Mouse (Mus musculus) forebrain, embryonic 10.5 days (tissue): ENCODE measurements around the gene Vwf. TPM values are rescaled to one million over a fixed set of nuclear protein-coding genes. Genes with fewer than 3 reads are reported as not detected.
A peak's percentile ranks its signal among the peaks of the same experiment; 100 is the strongest.

Experiments
- DNase-seq: peaks from one replicate; pipeline ENCODE4 v3.0.0-alpha.2; 2017; ENCODE audit warnings: low spot score; ENCODE audit errors: extremely low spot score
- H3K27ac ChIP-seq: fragments of 300-500 bp; sonication (generic); 2 replicates; pipeline ENCODE4 v1.5.1; 2016; ENCODE audit warnings: mild to moderate bottlenecking
- H3K27me3 ChIP-seq: fragments of 300-500 bp; sonication (generic); 2 replicates; pipeline ENCODE4 v1.6.1; 2016; ENCODE audit warnings: mild to moderate bottlenecking; ENCODE audit not compliant: poor library complexity, severe bottlenecking
- H3K36me3 ChIP-seq: fragments of 300-500 bp; sonication (generic); replicated peaks from 2 replicates; pipeline ENCODE4 v1.6.1; 2016; ENCODE audit warnings: mild to moderate bottlenecking, moderate library complexity
- H3K4me1 ChIP-seq: fragments of 300-500 bp; sonication (generic); 2 replicates; pipeline ENCODE4 v1.6.1; 2016
- H3K4me3 ChIP-seq: fragments of 300-500 bp; sonication (generic); 2 replicates; pipeline ENCODE4 v1.5.1; 2016; ENCODE audit warnings: mild to moderate bottlenecking, moderate library complexity
- H3K9me3 ChIP-seq: fragments of 300-500 bp; sonication (generic); 2 replicates; pipeline ENCODE4 v1.6.1; 2016; ENCODE audit warnings: mild to moderate bottlenecking, moderate library complexity
- WGBS: fragments of 180-500 bp; shearing (Covaris S2); methylation state at CpG from one replicate; pipeline ENCODE4 v1.1.7; 2016; 5-methylcytosine and 5-hydroxymethylcytosine counted together
- polyA plus RNA-seq: library from polyadenylated mRNA; unstranded; fragments of >200 nt; fragmentation: Nextera tagmentation; extraction: Ambion mirVana; gene quantifications from 2 replicates; pipeline ENCODE4 v1.2.1, GENCODE M21; 2016

Gene Vwf
- polyA plus RNA-seq, 1 experiment from 2014 or later, result 5.9 TPM

DNA sequence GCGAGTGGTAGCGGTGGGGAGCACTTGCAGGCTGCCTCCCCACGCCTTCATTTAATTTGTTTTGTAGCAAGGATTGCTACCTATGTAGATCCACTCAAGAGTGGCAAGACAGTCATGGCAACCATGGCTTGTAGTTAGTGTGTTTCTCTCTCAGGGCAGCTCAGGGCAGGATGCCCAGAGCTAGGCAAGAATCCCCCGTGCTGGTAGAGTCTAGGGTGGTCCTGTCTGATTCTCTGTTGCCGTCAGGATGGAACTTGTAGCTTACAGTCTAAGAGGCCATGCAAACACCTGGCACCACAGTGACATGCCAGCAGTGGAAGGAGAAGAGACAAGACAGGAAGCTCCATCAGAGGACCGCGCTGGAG is 32.1 kb downstream of the Vwf start:
- Histone ChIP-seq H3K9me3 (no peaks in the 10 kb centered on the region), H3K36me3 (no peaks in the 10 kb centered on the region), H3K27ac (peak overlapping the region; percentile 79), H3K27me3 (no peaks in the 10 kb centered on the region), H3K4me1 (peaks cover 25% of the 10 kb centered on the region), H3K4me3 (no peak overlapping the region)
- DNase-seq, result no peak
- WGBS, result 51% methylated on average over 7 of the region's 7 CpGs

DNA sequence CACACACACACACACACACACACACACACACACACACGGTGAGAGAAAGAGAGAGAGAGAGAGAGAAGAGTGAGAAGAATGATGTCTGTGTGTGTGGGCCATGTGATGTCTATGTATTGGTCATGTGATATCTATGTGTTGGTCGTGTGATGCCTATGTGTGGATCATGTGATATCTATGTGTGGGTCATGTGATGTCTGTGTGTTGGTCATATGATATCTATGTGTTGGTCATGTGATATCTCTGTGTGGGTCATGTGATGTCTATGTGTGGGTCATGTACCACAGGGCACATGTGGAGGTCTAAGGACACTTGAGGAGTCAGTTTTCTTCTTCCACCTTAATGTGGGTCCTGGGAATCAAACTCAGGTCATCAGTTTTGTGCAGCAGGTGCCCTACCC is 33.3 kb downstream of the Vwf start:
- Histone ChIP-seq H3K4me1 (peaks cover 28% of the 10 kb centered on the region), H3K27ac (no peak overlapping the region), H3K4me3 (no peak overlapping the region), H3K9me3 (no peaks in the 10 kb centered on the region), H3K27me3 (no peaks in the 10 kb centered on the region), H3K36me3 (no peaks in the 10 kb centered on the region)
- no peak for DNase-seq
- 91% methylated on average over 2 of the region's 2 CpGs for WGBS

DNA sequence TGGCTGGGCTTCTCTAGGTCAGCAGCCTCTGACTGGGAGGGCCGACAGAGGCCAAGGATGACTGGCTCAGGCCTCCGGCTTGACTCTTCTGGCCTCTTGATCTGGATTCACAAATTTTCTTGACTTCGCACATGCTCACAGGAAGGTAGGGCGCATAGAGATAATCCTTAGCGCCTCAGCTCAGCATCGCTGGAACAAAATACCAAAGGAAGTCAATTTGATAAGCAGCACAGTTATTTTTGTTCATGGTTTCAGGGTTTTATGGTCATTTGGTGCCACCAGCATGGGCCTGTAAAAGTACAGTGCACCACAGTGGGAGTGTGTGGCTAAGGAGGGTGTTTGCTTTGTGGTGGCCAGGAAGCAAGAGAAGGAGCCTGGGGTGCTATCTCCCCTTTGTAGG is 37.1 kb downstream of the Vwf start:
- 91% methylated on average over 6 of the region's 6 CpGs for WGBS

DNA sequence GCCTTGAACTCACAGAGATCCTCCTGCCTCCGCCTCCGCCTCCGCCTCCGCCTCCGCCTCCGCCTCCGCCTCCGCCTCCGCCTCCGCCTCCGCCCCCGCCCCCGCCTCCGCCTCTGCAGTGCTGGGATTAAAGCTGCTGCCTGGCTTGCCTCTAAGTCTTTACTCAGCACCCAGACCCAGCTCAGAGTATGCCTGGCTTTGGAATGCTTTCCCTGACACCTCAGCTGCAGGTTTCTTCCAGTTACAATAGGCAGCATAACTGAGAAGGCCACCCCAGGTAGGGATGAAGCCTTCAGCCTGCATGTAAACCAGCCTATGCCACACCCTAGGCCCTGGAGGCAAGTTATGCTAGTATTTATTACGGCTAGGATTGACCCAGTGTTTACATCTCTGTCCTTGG is 37.7 kb downstream of the Vwf start:
- peaks cover 29% of the 10 kb centered on the region for H3K4me1 ChIP-seq
- WGBS, result 94% methylated on average over 15 of the region's 15 CpGs
- H3K4me3 ChIP-seq, result no peak overlapping the region
- H3K9me3 ChIP-seq, result no peaks in the 10 kb centered on the region
- peak overlapping the region; percentile 40; the same call in 1 of the 2 replicates for H3K27ac ChIP-seq
- no peaks in the 10 kb centered on the region for H3K36me3 ChIP-seq
- no peaks in the 10 kb centered on the region for H3K27me3 ChIP-seq
- no peak for DNase-seq

More for the DNA sequence above, 37.1 kb downstream of the Vwf start:
- DNase-seq, result no peak
- Histone ChIP-seq H3K9me3 (no peaks in the 10 kb centered on the region), H3K27me3 (no peaks in the 10 kb centered on the region), H3K4me3 (no peak overlapping the region), H3K4me1 (peaks cover 32% of the 10 kb centered on the region), H3K36me3 (no peaks in the 10 kb centered on the region), H3K27ac (no peak overlapping the region)

DNA sequence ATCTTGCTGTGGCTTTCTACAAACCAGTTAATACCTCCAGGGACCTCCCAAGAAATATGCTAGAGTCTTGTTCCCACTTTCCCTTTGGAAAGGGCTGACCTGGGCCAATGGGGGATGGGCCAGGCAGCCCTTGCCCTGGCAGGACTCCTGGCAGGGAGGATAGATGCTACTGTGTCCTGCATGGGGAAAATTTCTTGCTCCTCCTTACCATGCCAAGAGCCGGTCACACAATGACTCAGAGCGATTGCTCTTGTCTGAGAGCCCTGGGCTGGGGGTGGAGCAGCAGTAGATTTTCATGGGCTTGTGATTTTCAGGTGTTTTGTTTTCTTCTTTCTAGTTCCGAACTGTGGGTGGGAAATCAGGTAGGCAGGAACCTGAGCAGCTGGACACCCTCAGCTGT is 39.0 kb downstream of the Vwf start:
- Histone ChIP-seq H3K36me3 (no peaks in the 10 kb centered on the region), H3K9me3 (no peaks in the 10 kb centered on the region), H3K27ac (peak overlapping the region; percentile 67), H3K27me3 (0 out of 2 replicates have a peak, but pooled peaks cover 3% of the 10 kb centered on the region), H3K4me3 (no peak overlapping the region), H3K4me1 (peaks cover 29% of the 10 kb centered on the region)
- WGBS, result 69% methylated on average over 3 of the region's 3 CpGs
- no peak for DNase-seq

DNA sequence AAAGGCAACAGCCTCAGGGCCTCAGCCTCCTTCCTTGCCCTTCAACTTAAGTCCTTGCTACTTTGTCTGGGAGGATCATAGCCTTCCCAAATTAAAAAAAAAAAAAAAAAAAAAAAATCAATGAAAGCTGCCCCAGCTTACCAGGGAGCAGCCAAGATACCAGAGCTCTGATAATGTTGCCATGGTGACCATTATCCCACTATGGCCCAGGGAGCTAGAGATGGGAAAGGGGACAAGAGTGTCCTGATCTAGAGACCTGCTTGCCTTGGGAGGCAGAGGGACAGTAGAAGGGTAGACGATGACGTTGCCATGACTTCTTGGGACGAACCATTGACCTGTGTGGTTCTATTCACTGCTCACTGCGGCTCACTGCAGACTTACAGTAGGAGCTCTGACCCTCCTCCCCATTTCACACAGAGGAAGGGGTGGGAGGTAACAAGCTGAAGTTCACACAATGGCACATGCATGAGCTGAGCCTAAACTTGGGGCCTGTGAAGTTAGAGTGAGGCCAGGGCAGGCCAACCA is 39.5 kb downstream of the Vwf start:
- H3K27me3 ChIP-seq, result 0 out of 2 replicates have a peak, but pooled peaks cover 3% of the 10 kb centered on the region
- no peak for DNase-seq
- no peak overlapping the region; the same call in 1 of the 2 replicates for H3K27ac ChIP-seq
- no peaks in the 10 kb centered on the region for H3K9me3 ChIP-seq
- H3K36me3 ChIP-seq, result no peaks in the 10 kb centered on the region
- WGBS, result 95% methylated on average over 4 of the region's 4 CpGs
- H3K4me1 ChIP-seq, result peaks cover 30% of the 10 kb centered on the region
- no peak overlapping the region for H3K4me3 ChIP-seq

DNA sequence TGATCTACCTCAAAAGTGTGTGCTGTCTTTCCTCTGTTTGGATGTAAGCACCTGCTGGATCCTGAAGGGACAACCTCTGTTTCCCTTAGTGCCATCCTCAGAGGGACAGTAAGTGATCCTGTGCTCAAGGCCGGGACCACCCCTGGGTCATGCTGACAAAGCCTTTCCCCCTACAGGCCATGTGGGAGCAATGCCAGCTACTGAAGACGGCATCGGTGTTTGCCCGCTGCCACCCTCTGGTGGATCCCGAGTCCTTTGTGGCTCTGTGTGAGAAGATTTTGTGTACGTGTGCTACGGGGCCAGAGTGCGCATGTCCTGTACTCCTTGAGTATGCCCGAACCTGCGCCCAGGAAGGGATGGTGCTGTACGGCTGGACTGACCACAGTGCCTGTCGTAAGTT is 41.7 kb downstream of the Vwf start:
- Histone ChIP-seq H3K27ac (no peak overlapping the region), H3K36me3 (no peaks in the 10 kb centered on the region), H3K4me3 (no peak overlapping the region), H3K4me1 (peaks cover 33% of the 10 kb centered on the region), H3K9me3 (no peaks in the 10 kb centered on the region), H3K27me3 (0 out of 2 replicates have a peak, but pooled peaks cover 3% of the 10 kb centered on the region)
- 95% methylated on average over 12 of the region's 12 CpGs for WGBS
- DNase-seq, result no peak

DNA sequence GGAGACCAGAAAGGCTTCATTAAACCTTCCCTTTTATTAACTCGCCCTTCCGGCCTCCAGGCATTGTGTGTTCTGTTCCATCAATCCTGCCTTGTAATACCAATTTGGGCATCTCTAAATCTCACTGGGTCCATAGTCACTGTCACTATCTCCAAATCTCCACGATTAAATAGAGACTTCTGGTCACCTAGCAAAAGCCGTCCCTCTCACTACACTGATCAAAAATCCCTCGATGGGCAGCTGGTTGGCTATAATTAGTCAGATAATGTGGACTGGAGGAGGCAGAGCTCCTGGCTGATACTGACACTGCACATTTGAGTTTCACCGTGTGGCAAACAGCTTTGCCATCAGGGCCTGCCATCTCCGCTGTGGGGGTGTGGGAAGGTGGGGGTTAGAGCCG is 42.5 kb downstream of the Vwf start:
- no peak overlapping the region for H3K27ac ChIP-seq
- no peak overlapping the region for H3K4me3 ChIP-seq
- no peaks in the 10 kb centered on the region for H3K9me3 ChIP-seq
- 0 out of 2 replicates have a peak, but pooled peaks cover 3% of the 10 kb centered on the region for H3K27me3 ChIP-seq
- H3K4me1 ChIP-seq, result peaks cover 33% of the 10 kb centered on the region
- WGBS, result 85% methylated on average over 8 of the region's 8 CpGs
- DNase-seq, result no peak
- H3K36me3 ChIP-seq, result no peaks in the 10 kb centered on the region

DNA sequence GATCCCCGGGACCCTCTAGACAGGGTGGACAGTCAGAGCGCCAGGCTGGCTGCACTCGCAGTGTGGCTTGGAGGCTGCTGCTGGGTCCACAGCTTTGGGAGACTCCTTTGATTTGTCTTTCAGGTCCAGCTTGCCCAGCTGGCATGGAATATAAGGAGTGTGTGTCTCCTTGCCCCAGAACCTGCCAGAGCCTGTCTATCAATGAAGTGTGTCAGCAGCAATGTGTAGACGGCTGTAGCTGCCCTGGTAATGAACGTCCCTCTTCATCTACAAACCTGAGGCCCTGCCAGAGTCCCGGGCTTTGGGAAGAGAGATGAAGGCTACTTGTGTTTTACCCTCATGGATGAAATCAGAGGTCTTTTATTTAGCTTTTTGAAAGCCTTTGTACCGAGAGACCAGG is 43.5 kb downstream of the Vwf start:
- no peak for DNase-seq
- H3K4me3 ChIP-seq, result no peak overlapping the region
- H3K4me1 ChIP-seq, result peaks cover 23% of the 10 kb centered on the region
- no peaks in the 10 kb centered on the region for H3K36me3 ChIP-seq
- 91% methylated on average over 7 of the region's 7 CpGs for WGBS
- H3K9me3 ChIP-seq, result no peaks in the 10 kb centered on the region
- 0 out of 2 replicates have a peak, but pooled peaks cover 3% of the 10 kb centered on the region for H3K27me3 ChIP-seq
- H3K27ac ChIP-seq, result no peak overlapping the region

DNA sequence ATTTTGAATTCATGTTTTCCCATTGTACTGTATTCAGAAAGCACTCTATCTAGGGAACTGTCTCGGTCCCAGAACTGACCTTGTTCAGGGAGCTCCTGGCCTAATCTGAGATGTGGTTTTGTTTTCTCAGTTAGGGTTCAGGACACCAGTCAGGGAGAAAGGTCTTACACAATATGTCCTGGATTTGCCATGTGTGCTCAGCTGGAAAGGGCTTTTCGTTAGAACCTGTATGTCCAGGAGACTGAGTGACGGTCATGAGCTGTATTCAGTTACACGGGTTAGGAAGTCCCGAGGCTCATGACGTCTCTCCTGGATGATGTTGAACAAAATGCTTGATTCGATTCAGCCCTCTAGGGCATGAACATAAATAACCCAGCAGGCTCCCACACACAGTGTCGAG is 43.9 kb downstream of the Vwf start:
- no peaks in the 10 kb centered on the region for H3K36me3 ChIP-seq
- 83% methylated on average over 8 of the region's 8 CpGs for WGBS
- no peaks in the 10 kb centered on the region for H3K9me3 ChIP-seq
- H3K4me3 ChIP-seq, result no peak overlapping the region
- 0 out of 2 replicates have a peak, but pooled peaks cover 3% of the 10 kb centered on the region for H3K27me3 ChIP-seq
- no peak for DNase-seq
- H3K4me1 ChIP-seq, result peaks cover 19% of the 10 kb centered on the region
- H3K27ac ChIP-seq, result no peak overlapping the region

DNA sequence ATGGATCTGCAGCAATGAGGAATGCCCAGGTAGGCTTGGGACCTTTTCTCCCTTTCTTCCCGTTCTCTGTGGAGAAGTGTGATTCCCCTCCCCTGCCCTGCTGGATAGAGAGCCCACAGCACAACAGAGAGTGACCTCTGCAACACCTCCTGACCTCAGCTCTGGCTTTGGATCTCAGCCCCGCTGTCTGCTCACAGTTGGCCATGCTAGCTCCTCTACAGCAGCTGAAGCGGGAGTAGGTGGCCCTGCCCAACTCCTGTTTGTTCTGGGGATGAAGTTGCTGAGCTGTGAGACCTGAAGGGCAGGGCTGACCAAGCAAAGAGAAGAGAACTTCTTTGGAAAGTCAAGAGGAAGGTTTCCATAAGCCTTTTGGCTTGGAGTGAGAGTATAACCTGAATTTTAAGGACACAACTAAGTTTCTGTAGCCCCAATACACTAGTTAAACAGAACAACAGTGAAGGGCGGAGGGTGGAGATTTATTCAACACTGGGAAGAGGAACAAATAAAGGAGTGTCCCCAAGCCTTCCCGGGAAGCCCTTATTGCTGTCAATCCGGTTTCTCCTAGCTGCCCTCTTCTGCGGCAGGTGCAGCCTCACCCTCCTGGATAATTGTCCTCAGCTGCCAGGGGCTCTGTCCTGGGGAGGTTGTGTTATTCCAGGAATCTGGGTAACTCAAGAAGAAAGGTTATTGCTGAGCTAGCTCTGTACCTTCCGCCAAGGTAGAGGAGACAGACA is 45.2 kb downstream of the Vwf start:
- Histone ChIP-seq H3K9me3 (no peaks in the 10 kb centered on the region), H3K36me3 (no peaks in the 10 kb centered on the region), H3K4me3 (no peak overlapping the region), H3K27me3 (0 out of 2 replicates have a peak, but pooled peaks cover 3% of the 10 kb centered on the region), H3K27ac (no peak overlapping the region), H3K4me1 (peaks cover 15% of the 10 kb centered on the region)
- WGBS, result 71% methylated on average over 8 of the region's 8 CpGs
- no peak for DNase-seq

DNA sequence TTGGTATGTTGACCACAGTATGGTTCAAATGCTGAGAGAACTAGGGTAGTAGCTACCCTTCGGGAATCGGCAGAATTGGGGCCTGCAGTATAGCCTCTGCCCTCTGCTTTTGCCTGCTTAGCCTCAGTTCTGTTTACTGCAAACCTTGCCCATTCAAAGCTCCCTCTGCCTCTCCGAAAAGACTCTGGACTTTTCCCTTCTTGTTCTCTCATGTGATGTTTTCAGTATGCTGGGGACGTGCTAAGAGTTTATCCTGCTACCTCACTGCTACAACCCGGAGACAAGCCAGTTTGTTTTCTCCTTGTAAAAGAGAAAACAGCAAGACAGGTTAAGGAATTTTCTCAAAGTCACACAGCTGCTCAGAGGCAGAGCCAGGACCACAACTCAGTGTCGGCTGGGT is 46.0 kb downstream of the Vwf start:
- WGBS, result 90% methylated on average over 6 of the region's 6 CpGs
- Histone ChIP-seq H3K27ac (no peak overlapping the region), H3K36me3 (no peaks in the 10 kb centered on the region), H3K4me1 (peaks cover 22% of the 10 kb centered on the region), H3K9me3 (no peaks in the 10 kb centered on the region), H3K4me3 (no peak overlapping the region), H3K27me3 (0 out of 2 replicates have a peak, but pooled peaks cover 3% of the 10 kb centered on the region)
- no peak for DNase-seq

DNA sequence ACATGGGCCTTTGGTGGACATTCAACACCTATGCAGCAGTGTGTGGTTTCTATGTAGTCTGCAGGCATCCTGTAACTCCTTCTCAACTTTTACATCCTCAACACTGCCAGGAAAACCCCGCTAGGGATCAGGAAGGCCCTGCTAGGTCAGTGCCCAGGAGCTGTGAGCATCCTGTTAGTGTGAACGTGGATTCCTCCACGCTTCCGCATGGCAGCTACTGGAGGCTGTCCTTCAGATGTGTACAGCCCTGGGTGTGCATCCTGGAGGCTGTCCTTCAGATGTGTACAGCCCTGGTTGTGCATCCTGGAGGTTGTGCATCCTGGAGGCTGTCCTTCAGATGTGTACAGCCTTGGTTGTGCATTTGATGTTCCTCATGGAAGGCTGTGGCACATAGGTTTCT is 47.7 kb downstream of the Vwf start:
- Histone ChIP-seq H3K4me3 (no peak overlapping the region), H3K27ac (no peak overlapping the region), H3K4me1 (peaks cover 28% of the 10 kb centered on the region), H3K9me3 (no peaks in the 10 kb centered on the region), H3K27me3 (peaks cover 6% of the 10 kb centered on the region; the same call in 1 of the 2 replicates), H3K36me3 (no peaks in the 10 kb centered on the region)
- DNase-seq, result no peak
- WGBS, result 82% methylated on average over 4 of the region's 4 CpGs
